Mouse (Mus musculus) kidney, embryonic 14.5 days (tissue): ENCODE data around the gene Atp1a4. TPM values are rescaled to one million over a fixed set of nuclear protein-coding genes. Genes with fewer than 3 reads are reported as not detected.
A peak's percentile ranks its signal among the peaks of the same experiment; 100 is the strongest.

Experiments used
- ATAC-seq: fragments of 200-750 bp; cut with Nextera tagmentation; 2 replicates; pipeline ENCODE4 v1.8.0; 2017; ENCODE audit warnings: moderate number of reproducible peaks, mild to moderate bottlenecking, moderate TSS enrichment, moderate library complexity; ENCODE audit not compliant: low FRiP score, low TSS enrichment
- H3K27ac ChIP-seq: fragments of 300-500 bp; sonication (generic); 2 replicates; pipeline ENCODE4 v1.5.1; 2014; ENCODE audit warnings: low read depth, mild to moderate bottlenecking, low read length, moderate library complexity, mixed read lengths
- H3K27me3 ChIP-seq: fragments of 300-500 bp; sonication (generic); 2 replicates; pipeline ENCODE4 v1.6.1; 2014; ENCODE audit warnings: mild to moderate bottlenecking, low read length; ENCODE audit not compliant: control insufficient read depth, insufficient read depth
- H3K36me3 ChIP-seq: fragments of 300-500 bp; sonication (generic); 2 replicates; pipeline ENCODE4 v1.6.1; 2014; ENCODE audit warnings: low read length, mixed read lengths; ENCODE audit not compliant: control insufficient read depth, insufficient read depth
- H3K4me1 ChIP-seq: fragments of 300-500 bp; sonication (generic); 2 replicates; pipeline ENCODE4 v1.6.1; 2014; ENCODE audit warnings: low read length, mixed read lengths; ENCODE audit not compliant: control insufficient read depth, insufficient read depth
- H3K4me2 ChIP-seq: fragments of 300-500 bp; sonication (generic); replicated peaks from 2 replicates; pipeline ENCODE4 v1.6.1; 2014; ENCODE audit warnings: low read depth, mild to moderate bottlenecking, low read length
- H3K4me3 ChIP-seq: fragments of 300-500 bp; sonication (generic); 2 replicates; pipeline ENCODE4 v1.5.1; 2014; ENCODE audit warnings: mild to moderate bottlenecking, low read length
- H3K9ac ChIP-seq: fragments of 300-500 bp; sonication (generic); 2 replicates; pipeline ENCODE4 v1.6.1; 2014; ENCODE audit warnings: low read depth, mild to moderate bottlenecking, low read length, moderate library complexity
- H3K9me3 ChIP-seq: fragments of 300-500 bp; sonication (generic); 2 replicates; pipeline ENCODE4 v1.6.1; 2016; ENCODE audit warnings: low read length; ENCODE audit not compliant: control insufficient read depth
- WGBS: fragments of 180-500 bp; shearing (Covaris S2); extraction: QIAGEN DNeasy Blood & Tissue Kit; methylation state at CpG from one replicate; pipeline ENCODE4 v1.1.7; 2014; 5-methylcytosine and 5-hydroxymethylcytosine counted together
- polyA plus RNA-seq: library from polyadenylated mRNA; unstranded; fragments of >200 nt; fragmentation: Nextera tagmentation; extraction: Ambion mirVana; gene quantifications from 2 replicates; pipeline ENCODE4 v1.2.1, GENCODE M21; 2014

The Atp1a4 gene
- polyA plus RNA-seq, 1 experiment from 2014 or later: not detected

- Histone ChIP-seq H3K4me3 (no peak overlapping the region), H3K4me1 (0 out of 2 replicates have a peak, but pooled peaks cover 3% of the 10 kb centered on the region), H3K36me3 (no peaks in the 10 kb centered on the region), H3K4me2 (no peak overlapping the region), H3K9ac (no peak overlapping the region), H3K27ac (0 out of 2 replicates have a peak overlapping the region, but pooled peaks have one; percentile 30), H3K9me3 (no peaks in the 10 kb centered on the region), H3K27me3 (peaks cover 8% of the 10 kb centered on the region; the same call in 1 of the 2 replicates)
- WGBS: 54% methylated on average over 2 of the region's 2 CpGs
- peak; percentile 59; the same call in 1 of the 2 replicates for ATAC-seq
Observed at GRCm38 (mm10) chr1:172242401-172242800, 15.8 kb downstream of the Atp1a4 start.

- H3K4me3 ChIP-seq: no peak overlapping the region
- H3K4me2 ChIP-seq: no peak overlapping the region
- WGBS: 48% methylated on average over 6 of the region's 6 CpGs
- 0 out of 2 replicates have a peak, but pooled peaks have one; percentile 13 for ATAC-seq
- no peaks in the 10 kb centered on the region for H3K9me3 ChIP-seq
- H3K27me3 ChIP-seq: peaks cover 8% of the 10 kb centered on the region; the same call in 1 of the 2 replicates
- peak overlapping the region; percentile 30; the same call in 1 of the 2 replicates for H3K27ac ChIP-seq
- H3K4me1 ChIP-seq: 0 out of 2 replicates have a peak, but pooled peaks cover 3% of the 10 kb centered on the region
- no peak overlapping the region for H3K9ac ChIP-seq
- H3K36me3 ChIP-seq: no peaks in the 10 kb centered on the region
Observed at GRCm38 (mm10) chr1:172240945-172241708, 17.1 kb downstream of the Atp1a4 start.

GRCm38 (mm10) chr1:172229215-172229614 is 29.0 kb downstream of the Atp1a4 start:
- no peaks in the 10 kb centered on the region for H3K36me3 ChIP-seq
- H3K9ac ChIP-seq: no peak overlapping the region
- no peak overlapping the region for H3K4me3 ChIP-seq
- H3K4me2 ChIP-seq: no peak overlapping the region
- no peak for ATAC-seq
- 79% methylated on average over 1 of the region's 1 CpGs for WGBS
- no peaks in the 10 kb centered on the region for H3K9me3 ChIP-seq
- H3K4me1 ChIP-seq: no peaks in the 10 kb centered on the region
- no peak overlapping the region for H3K27ac ChIP-seq
- no peaks in the 10 kb centered on the region for H3K27me3 ChIP-seq

GRCm38 (mm10) chr1:172228209-172228608 is 30.0 kb downstream of the Atp1a4 start:
- Histone ChIP-seq H3K9ac (no peak overlapping the region), H3K9me3 (no peaks in the 10 kb centered on the region), H3K27me3 (no peaks in the 10 kb centered on the region), H3K4me1 (no peaks in the 10 kb centered on the region), H3K4me3 (no peak overlapping the region), H3K36me3 (no peaks in the 10 kb centered on the region), H3K4me2 (no peak overlapping the region), H3K27ac (no peak overlapping the region)
- no peak for ATAC-seq
- WGBS: 94% methylated on average over 2 of the region's 2 CpGs

- Histone ChIP-seq H3K4me3 (no peak overlapping the region), H3K27ac (peak overlapping the region; percentile 87), H3K9me3 (no peaks in the 10 kb centered on the region), H3K27me3 (no peaks in the 10 kb centered on the region), H3K9ac (no peak overlapping the region), H3K4me1 (peaks cover 37% of the 10 kb centered on the region), H3K36me3 (no peaks in the 10 kb centered on the region), H3K4me2 (no peak overlapping the region)
- ATAC-seq: peak; percentile 76
- WGBS: 18% methylated on average over 11 of the region's 11 CpGs
Observed at GRCm38 (mm10) chr1:172221297-172222063, 36.7 kb downstream of the Atp1a4 start.

GRCm38 (mm10) chr1:172220414-172220813 is 37.8 kb downstream of the Atp1a4 start:
- Histone ChIP-seq H3K36me3 (no peaks in the 10 kb centered on the region), H3K4me1 (peaks cover 37% of the 10 kb centered on the region), H3K9ac (no peak overlapping the region), H3K4me3 (no peak overlapping the region), H3K27me3 (no peaks in the 10 kb centered on the region), H3K27ac (peak overlapping the region; percentile 87; the same call in 1 of the 2 replicates), H3K4me2 (no peak overlapping the region), H3K9me3 (no peaks in the 10 kb centered on the region)
- no peak for ATAC-seq
- 42% methylated on average over 10 of the region's 10 CpGs for WGBS

- no peak for ATAC-seq
- peak within 1 kb of the TSS; percentile 87 for H3K27ac ChIP-seq
Observed at GRCm38 (mm10) chr1:172219451-172220406, 38.5 kb downstream of the Atp1a4 start, which contains the start of gene Casq1. TSS of gene Casq1 (minus strand) at chr1:172219868.

GRCm38 (mm10) chr1:172218164-172218910 is 39.9 kb downstream of the Atp1a4 start:
- no peaks in the 10 kb centered on the region for H3K36me3 ChIP-seq
- peak overlapping the region; percentile 32; the same call in 1 of the 2 replicates for H3K27ac ChIP-seq

More at GRCm38 (mm10) chr1:172219451-172220406, 38.5 kb downstream of the Atp1a4 start, which contains the start of gene Casq1:
- Histone ChIP-seq H3K9ac (no peak within 1 kb of the TSS), H3K9me3 (no peaks in the 10 kb centered on the region), H3K4me2 (no peak within 1 kb of the TSS), H3K4me1 (peaks cover 37% of the 10 kb centered on the region), H3K36me3 (no peaks in the 10 kb centered on the region), H3K27me3 (no peaks in the 10 kb centered on the region), H3K4me3 (no peak within 1 kb of the TSS)
- WGBS: 81% methylated on average over 19 of the region's 19 CpGs

More at GRCm38 (mm10) chr1:172218164-172218910, 39.9 kb downstream of the Atp1a4 start:
- ATAC-seq: no peak
- no peaks in the 10 kb centered on the region for H3K27me3 ChIP-seq
- WGBS: 49% methylated on average over 15 of the region's 15 CpGs
- no peak overlapping the region for H3K4me2 ChIP-seq
- H3K9ac ChIP-seq: no peak overlapping the region
- H3K4me1 ChIP-seq: peaks cover 38% of the 10 kb centered on the region
- H3K9me3 ChIP-seq: no peaks in the 10 kb centered on the region
- no peak overlapping the region for H3K4me3 ChIP-seq
